Mouse (Mus musculus) myocyte (in vitro differentiated cells): ENCODE results near the gene Mtmr12.

Source experiments
- E2F4 ChIP-seq: IDR thresholded peaks from one replicate; pipeline ENCODE4 v1.6.1; 2011; ENCODE audit warnings: mild to moderate bottlenecking, control low read depth, moderate library complexity; ENCODE audit not compliant: insufficient read depth
- POLR2A ChIP-seq: IDR thresholded peaks from one replicate; pipeline ENCODE4 v1.6.1; 2011; ENCODE audit warnings: low read depth, mild to moderate bottlenecking, control low read depth, moderate library complexity; ENCODE audit not compliant: insufficient read length
- TCF12 ChIP-seq: IDR thresholded peaks from one replicate; pipeline ENCODE4 v1.6.1; 2011; ENCODE audit warnings: mild to moderate bottlenecking, control low read depth; ENCODE audit not compliant: poor library complexity, insufficient read depth, severe bottlenecking
- USF1 ChIP-seq: IDR thresholded peaks from one replicate; pipeline ENCODE4 v1.6.1; 2011; ENCODE audit warnings: low read depth, mild to moderate bottlenecking, control low read depth, moderate library complexity

GRCm38 (mm10) chr15:12245580-12246359 is 40.9 kb downstream of the Mtmr12 start:
- TF ChIP-seq USF1 (no peak), E2F4 (no peak), POLR2A (no peak), TCF12 (no peak)
